Mouse (Mus musculus) heart, adult 2 months (tissue): ENCODE data around the gene Tbxas1. TPM values are rescaled to one million over a fixed set of nuclear protein-coding genes. Genes with fewer than 3 reads are reported as not detected.

Source experiments
- DNase-seq, 2 experiments: peaks; one replicate each; pipeline ENCODE4 v3.0.0; 2021
- H3K27ac ChIP-seq: fragments of 200-600 bp; 2 replicates; pipeline ENCODE4 v1.8.1; 2022
- H3K27me3 ChIP-seq: fragments of 200-500 bp; 2 replicates; pipeline ENCODE4 v1.6.1; 2012; ENCODE audit warnings: mild to moderate bottlenecking, low read length, inconsistent platforms, mixed read lengths; ENCODE audit not compliant: control insufficient read depth, insufficient read depth
- H3K36me3 ChIP-seq: fragments of 200-500 bp; 2 replicates; pipeline ENCODE4 v1.6.1; 2012; ENCODE audit warnings: low read length, inconsistent platforms; ENCODE audit not compliant: control insufficient read depth, insufficient read depth
- H3K4me1 ChIP-seq: fragments of 200-500 bp; 2 replicates; pipeline ENCODE4 v1.6.1; 2011; ENCODE audit warnings: low read length; ENCODE audit not compliant: control insufficient read depth, insufficient read depth
- H3K4me3 ChIP-seq: fragments of 200-600 bp; 2 replicates; pipeline ENCODE4 v1.8.1; 2022
- H3K79me2 ChIP-seq: fragments of 200-500 bp; replicated peaks from 2 replicates; pipeline ENCODE4 v1.6.1; 2012; ENCODE audit warnings: mild to moderate bottlenecking, inconsistent platforms, low read length, moderate library complexity, mixed read lengths; ENCODE audit not compliant: control insufficient read depth, insufficient read depth
- H3K9ac ChIP-seq: fragments of 200-500 bp; 2 replicates; pipeline ENCODE4 v1.6.1; 2012; ENCODE audit warnings: low read depth, mild to moderate bottlenecking, control low read depth, inconsistent platforms, low read length, mixed read lengths
- CTCF ChIP-seq: fragments of 200-600 bp; IDR thresholded peaks from 2 replicates; pipeline ENCODE4 v1.8.1; 2022; ENCODE audit warnings: antibody characterized with exemption, mild to moderate bottlenecking, moderate library complexity
- EP300 ChIP-seq: fragments of 200-500 bp; IDR thresholded peaks from 2 replicates; pipeline ENCODE4 v1.6.1; 2011; ENCODE audit warnings: low read depth, low read length, control low read depth; ENCODE audit not compliant: insufficient read depth
- POLR2A ChIP-seq: fragments of 200-500 bp; IDR thresholded peaks from 2 replicates; pipeline ENCODE4 v1.6.1; 2011; ENCODE audit warnings: mild to moderate bottlenecking, low read depth, low read length, control low read depth; ENCODE audit not compliant: insufficient read depth
- WGBS: fragments of 180-500 bp; shearing (Covaris S2); methylation state at CpG from one replicate; pipeline ENCODE4 v1.1.7; 2018; 5-methylcytosine and 5-hydroxymethylcytosine counted together
- intact Hi-C: fragments of 180-260 bp; cut with DNase I; formaldehyde crosslinking; loops from one replicate; pipeline ENCODE4 v1.15.1; 2025
- polyA plus RNA-seq: library from polyadenylated mRNA; depleted of rRNA; stranded (reverse); fragments of >200 nt; gene quantifications from 2 replicates; pipeline ENCODE4 v1.2.3, GENCODE M21; 2012
- total RNA-seq, 2 experiments: library from RNA; stranded (reverse); gene quantifications; 2 replicates each; pipeline ENCODE4 v1.2.3; 2021

Tbxas1 gene
- total and polyA plus RNA-seq, 3 experiments, result 1.9 to 2.7 (median 2.1) TPM

DNA sequence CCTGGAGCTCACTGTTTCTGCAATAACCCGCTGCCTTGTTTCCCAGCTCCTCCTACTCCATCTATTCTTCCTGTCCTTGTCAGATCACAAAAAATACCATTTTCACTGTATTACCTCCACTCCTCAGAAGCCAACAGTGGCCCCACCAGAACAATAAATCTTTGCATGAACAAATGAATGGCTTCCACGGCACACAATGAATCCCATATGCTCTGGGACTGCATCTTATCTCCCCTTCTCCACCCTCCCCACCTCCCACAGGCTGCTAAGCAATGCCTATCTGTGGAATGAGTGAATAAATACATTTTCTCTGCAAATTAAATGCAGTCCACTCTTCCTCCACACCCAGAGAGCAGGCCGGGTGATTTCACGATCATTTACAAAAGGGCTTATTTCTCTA, 186.0 kb downstream of the Tbxas1 start:
- 71% methylated on average over 4 of the region's 4 CpGs for WGBS
- Histone ChIP-seq H3K27me3 (no peaks in the 10 kb centered on the region), H3K4me3 (no peak overlapping the region), H3K4me1 (peaks cover 8% of the 10 kb centered on the region), H3K27ac (no peak overlapping the region), H3K79me2 (no peaks in the 10 kb centered on the region), H3K9ac (no peak overlapping the region), H3K36me3 (no peaks in the 10 kb centered on the region)
- TF ChIP-seq CTCF (no peak), EP300 (no peak), POLR2A (no peak)
- no peak for DNase-seq
- intact Hi-C loops, result loop anchor here (10.0 kb wide), 1 partner anchor 106 kb away; no protein-coding TSS in a partner anchor

DNA sequence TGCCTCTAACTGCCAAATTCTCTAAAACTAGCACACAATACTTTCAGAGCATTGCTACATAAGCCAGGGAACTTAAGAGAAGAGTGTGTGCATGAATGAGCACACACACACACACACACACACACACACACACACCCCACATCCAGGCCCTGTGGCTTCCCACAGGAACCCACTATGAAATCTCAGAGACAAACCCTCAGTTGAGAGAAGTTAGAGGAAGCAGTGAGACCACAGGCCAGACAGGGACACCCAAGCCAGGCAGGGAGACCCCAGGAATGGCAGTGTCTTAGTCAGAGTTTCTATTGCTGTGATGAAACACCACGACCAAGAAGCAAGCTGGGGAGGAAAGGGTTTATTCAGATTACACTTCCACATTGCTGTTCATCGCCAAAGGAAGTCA, 188.3 kb downstream of the Tbxas1 start:
- TF ChIP-seq EP300, result no peak
- no peak for TF ChIP-seq POLR2A
- no peak for TF ChIP-seq CTCF
- intact Hi-C loops, result loop anchor here (10.0 kb wide), 1 partner anchor 109 kb away; no protein-coding TSS in a partner anchor

DNA sequence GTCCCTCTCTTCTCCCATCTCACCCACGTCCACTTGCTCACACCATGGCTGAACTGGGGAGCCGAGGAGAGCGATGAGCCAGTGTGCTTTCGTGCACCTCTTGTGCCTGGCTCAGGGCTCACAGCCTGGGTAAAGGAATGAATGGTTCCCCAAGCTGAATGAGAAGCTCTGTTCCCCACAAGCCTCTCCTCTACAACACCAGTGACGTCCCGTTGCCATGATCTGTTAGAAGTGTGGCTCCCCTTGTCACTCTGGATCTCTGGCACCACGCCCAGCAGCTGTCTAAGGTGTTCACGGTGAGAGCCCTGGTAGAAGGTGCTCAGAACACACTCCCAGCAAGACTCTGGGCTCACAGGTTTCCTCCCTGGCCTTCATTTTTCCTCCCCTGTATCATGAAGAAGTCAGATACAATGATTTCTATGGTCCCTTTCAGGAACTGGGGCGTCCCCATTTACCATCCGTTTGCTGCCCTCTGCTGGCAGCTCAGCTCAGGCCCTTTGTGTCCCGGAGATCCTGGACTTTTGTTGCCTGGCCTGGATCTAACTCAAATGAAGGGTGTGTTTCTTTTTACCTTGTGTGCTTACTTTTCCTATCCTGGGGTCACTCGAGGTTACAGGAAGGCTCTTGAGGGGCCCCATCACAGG, 191.9 kb downstream of the Tbxas1 start:
- no peak overlapping the region for H3K9ac ChIP-seq
- TF ChIP-seq POLR2A (no peak), EP300 (peak; percentile 66; the same call in 1 of the 2 replicates), CTCF (peak; percentile 92)
- WGBS, result 43% methylated on average over 12 of the region's 12 CpGs
- no peaks in the 10 kb centered on the region for H3K36me3 ChIP-seq
- no peaks in the 10 kb centered on the region for H3K4me1 ChIP-seq
- no peak overlapping the region for H3K27ac ChIP-seq
- H3K27me3 ChIP-seq, result no peaks in the 10 kb centered on the region
- peak; percentile 69 to 81 for DNase-seq
- H3K4me3 ChIP-seq, result no peak overlapping the region
- intact Hi-C loops, result loop anchor here (2.0 to 10.0 kb wide), 5 partner anchors 112 to 415 kb away; partner anchors contain the start of gene Tbxas1
- H3K79me2 ChIP-seq, result no peaks in the 10 kb centered on the region

More for the DNA sequence above, 188.3 kb downstream of the Tbxas1 start:
- no peaks in the 10 kb centered on the region for H3K27me3 ChIP-seq
- WGBS, result 65% methylated on average over 2 of the region's 2 CpGs
- peaks cover 8% of the 10 kb centered on the region for H3K4me1 ChIP-seq
- DNase-seq, result no peak
- H3K27ac ChIP-seq, result no peak overlapping the region
- no peak overlapping the region for H3K9ac ChIP-seq
- no peaks in the 10 kb centered on the region for H3K79me2 ChIP-seq
- H3K4me3 ChIP-seq, result no peak overlapping the region
- H3K36me3 ChIP-seq, result no peaks in the 10 kb centered on the region

DNA sequence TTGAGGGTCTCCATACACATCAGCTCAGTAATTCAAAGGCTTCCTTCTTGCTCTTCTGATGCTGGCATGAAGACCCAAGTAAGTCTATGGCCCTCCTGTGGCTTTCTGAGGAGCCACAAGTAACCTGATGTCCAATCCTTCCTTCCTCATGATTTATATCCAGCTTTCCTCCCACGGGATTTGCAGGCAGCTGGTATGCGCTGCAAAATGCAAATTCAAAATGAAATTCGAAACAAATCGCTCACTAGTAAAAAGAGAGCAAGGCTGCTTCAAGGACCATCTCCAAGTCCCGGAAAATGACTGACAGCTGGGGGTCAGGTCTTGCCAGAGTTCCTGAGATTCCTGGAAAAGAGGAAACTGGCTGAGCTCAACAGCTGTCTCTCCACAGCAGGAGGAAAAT, 197.5 kb downstream of the Tbxas1 start:
- no peak for DNase-seq
- no peak overlapping the region for H3K9ac ChIP-seq
- H3K36me3 ChIP-seq, result no peaks in the 10 kb centered on the region; the same call in 1 of the 2 replicates
- H3K79me2 ChIP-seq, result no peaks in the 10 kb centered on the region
- H3K27ac ChIP-seq, result no peak overlapping the region
- intact Hi-C loops, result no loop called here
- no peak for TF ChIP-seq POLR2A
- TF ChIP-seq CTCF, result no peak
- TF ChIP-seq EP300, result no peak
- H3K4me3 ChIP-seq, result no peak overlapping the region
- no peaks in the 10 kb centered on the region for H3K4me1 ChIP-seq
- no peaks in the 10 kb centered on the region for H3K27me3 ChIP-seq
- 56% methylated on average over 5 of the region's 5 CpGs for WGBS

DNA sequence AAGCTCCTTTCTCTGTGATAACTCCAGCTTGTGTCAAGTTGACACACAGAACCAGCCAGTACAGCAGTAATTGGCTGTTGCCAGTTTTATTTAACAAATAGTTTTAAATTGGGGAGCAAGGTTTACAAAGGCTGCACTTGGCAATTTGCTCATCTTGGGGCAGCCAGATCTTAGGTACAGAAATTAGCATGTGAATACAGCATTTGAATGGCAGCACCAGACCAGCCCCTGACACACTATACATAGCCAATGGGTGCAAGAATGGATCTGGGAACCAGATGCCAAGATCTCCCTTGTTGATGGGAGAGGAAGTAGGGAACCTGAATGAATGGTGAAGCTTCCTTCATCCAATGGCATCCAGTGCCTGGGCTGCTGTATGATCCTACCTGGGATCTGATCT, 199.0 kb downstream of the Tbxas1 start:
- DNase-seq, result no peak
- intact Hi-C loops, result no loop called here
- Histone ChIP-seq H3K4me1 (no peaks in the 10 kb centered on the region), H3K4me3 (no peak overlapping the region), H3K27me3 (no peaks in the 10 kb centered on the region), H3K36me3 (no peaks in the 10 kb centered on the region; the same call in 1 of the 2 replicates), H3K27ac (no peak overlapping the region), H3K9ac (no peak overlapping the region), H3K79me2 (no peaks in the 10 kb centered on the region)
- no peak for TF ChIP-seq CTCF
- TF ChIP-seq POLR2A, result no peak
- TF ChIP-seq EP300, result no peak

DNA sequence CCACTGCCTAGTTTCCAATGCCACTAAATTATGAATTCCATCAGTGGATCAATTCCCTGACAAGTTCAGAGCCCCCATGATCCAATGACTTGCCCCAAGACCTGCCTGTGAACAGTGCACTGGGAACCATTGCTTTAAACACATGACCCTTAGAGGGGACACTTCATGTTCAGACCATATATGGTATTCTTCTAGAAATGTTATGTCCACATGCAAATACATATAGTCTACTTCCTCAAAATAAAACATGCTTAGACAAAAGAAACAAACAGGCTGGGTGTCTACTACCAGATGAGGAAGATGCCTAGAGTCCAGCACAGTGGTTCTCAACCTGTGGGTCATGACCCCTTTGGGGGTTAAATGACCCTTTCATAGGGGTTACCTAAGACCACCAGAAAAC, 201.3 kb downstream of the Tbxas1 start:
- H3K4me1 ChIP-seq, result no peaks in the 10 kb centered on the region
- no peak for TF ChIP-seq POLR2A
- DNase-seq, result no peak
- no peak overlapping the region for H3K27ac ChIP-seq
- no peaks in the 10 kb centered on the region; the same call in 1 of the 2 replicates for H3K36me3 ChIP-seq
- no peak overlapping the region for H3K9ac ChIP-seq
- H3K27me3 ChIP-seq, result no peaks in the 10 kb centered on the region
- H3K79me2 ChIP-seq, result no peaks in the 10 kb centered on the region
- no peak overlapping the region for H3K4me3 ChIP-seq
- intact Hi-C loops, result no loop called here
